Mouse (Mus musculus) kidney, adult 2 months (tissue): ENCODE data around the gene Pip5k1b. TPM values are rescaled to one million over a fixed set of nuclear protein-coding genes. Genes with fewer than 3 reads are reported as not detected.

ENCODE experiments used
- DNase-seq: peaks from one replicate; pipeline ENCODE4 v3.0.0; 2021
- H3K27ac ChIP-seq: fragments of 200-500 bp; 2 replicates; pipeline ENCODE4 v1.5.1; 2012; ENCODE audit warnings: low read depth, low read length, control low read depth, inconsistent platforms; ENCODE audit not compliant: insufficient read depth
- H3K27me3 ChIP-seq: fragments of 200-500 bp; replicated peaks from 2 replicates; pipeline ENCODE4 v1.6.1; 2012; ENCODE audit warnings: mild to moderate bottlenecking, moderate library complexity, low read length, inconsistent platforms; ENCODE audit not compliant: control insufficient read depth, insufficient read depth
- H3K36me3 ChIP-seq: fragments of 200-500 bp; 2 replicates; pipeline ENCODE4 v1.6.1; 2012; ENCODE audit warnings: mild to moderate bottlenecking, moderate library complexity, low read length, inconsistent platforms; ENCODE audit not compliant: control insufficient read depth, insufficient read depth
- H3K4me1 ChIP-seq: fragments of 200-500 bp; 2 replicates; pipeline ENCODE4 v1.6.1; 2011; ENCODE audit warnings: low read length; ENCODE audit not compliant: control insufficient read depth, insufficient read depth
- H3K4me3 ChIP-seq: fragments of 200-500 bp; 2 replicates; pipeline ENCODE4 v1.5.1; 2011; ENCODE audit warnings: mild to moderate bottlenecking, low read depth, low read length, control low read depth; ENCODE audit not compliant: insufficient read depth
- CTCF ChIP-seq: fragments of 200-500 bp; conservative IDR thresholded peaks from 2 replicates; pipeline ENCODE4 v1.5.1; 2011; ENCODE audit warnings: low read depth, mild to moderate bottlenecking, control low read depth, low read length, moderate library complexity, mixed read lengths; ENCODE audit not compliant: insufficient read depth, insufficient read length
- POLR2A ChIP-seq: fragments of 200-500 bp; IDR thresholded peaks from one replicate; pipeline ENCODE4 v1.6.1; 2011; ENCODE audit warnings: low read depth, low read length, control low read depth
- WGBS: fragments of 180-500 bp; shearing (Covaris S2); methylation state at CpG from one replicate; pipeline ENCODE4 v1.1.7; 2018; 5-methylcytosine and 5-hydroxymethylcytosine counted together
- polyA plus RNA-seq: library from polyadenylated mRNA; depleted of rRNA; stranded (reverse); fragments of >200 nt; gene quantifications from 2 replicates; pipeline ENCODE4 v1.2.3, GENCODE M21; 2012

Gene Pip5k1b
- polyA plus RNA-seq, 1 experiment: 3.7 TPM

DNA sequence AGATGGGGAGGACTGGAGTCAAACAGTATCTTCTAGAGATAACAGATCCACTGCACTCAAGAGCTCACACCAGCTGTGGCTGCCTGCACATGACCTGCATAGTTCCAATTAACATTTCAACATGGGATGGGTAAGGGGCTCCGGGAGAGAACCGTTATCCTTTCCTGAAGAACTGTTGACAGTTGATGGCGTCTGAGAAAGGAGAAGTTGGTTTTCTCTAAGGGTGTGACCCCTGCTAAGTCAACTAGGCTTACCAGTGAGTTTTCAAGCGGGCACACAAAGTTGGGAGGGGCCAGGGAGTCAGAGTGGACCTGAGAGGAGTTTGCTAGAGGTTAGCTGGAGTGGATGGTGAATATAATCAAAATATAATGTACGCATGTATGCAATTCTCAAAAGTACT lies 65.4 kb downstream of the Pip5k1b start:
- Histone ChIP-seq H3K36me3 (no peaks in the 10 kb centered on the region), H3K4me1 (no peaks in the 10 kb centered on the region), H3K4me3 (no peak overlapping the region), H3K27ac (no peak overlapping the region), H3K27me3 (no peaks in the 10 kb centered on the region)
- DNase-seq: no peak
- WGBS: 79% methylated on average over 5 of the region's 5 CpGs
- TF ChIP-seq POLR2A: no peak
- TF ChIP-seq CTCF: no peak

- H3K4me3 ChIP-seq: no peak overlapping the region
- H3K4me1 ChIP-seq: no peaks in the 10 kb centered on the region
- DNase-seq: no peak
- no peaks in the 10 kb centered on the region for H3K27me3 ChIP-seq
- H3K27ac ChIP-seq: no peak overlapping the region
- TF ChIP-seq CTCF (no peak), POLR2A (no peak)
- H3K36me3 ChIP-seq: no peaks in the 10 kb centered on the region
- WGBS: 76% methylated on average over 8 of the region's 8 CpGs
These were observed 69.0 kb downstream of the Pip5k1b start for GRCm38 (mm10) chr19:24486433-24487296.

DNA sequence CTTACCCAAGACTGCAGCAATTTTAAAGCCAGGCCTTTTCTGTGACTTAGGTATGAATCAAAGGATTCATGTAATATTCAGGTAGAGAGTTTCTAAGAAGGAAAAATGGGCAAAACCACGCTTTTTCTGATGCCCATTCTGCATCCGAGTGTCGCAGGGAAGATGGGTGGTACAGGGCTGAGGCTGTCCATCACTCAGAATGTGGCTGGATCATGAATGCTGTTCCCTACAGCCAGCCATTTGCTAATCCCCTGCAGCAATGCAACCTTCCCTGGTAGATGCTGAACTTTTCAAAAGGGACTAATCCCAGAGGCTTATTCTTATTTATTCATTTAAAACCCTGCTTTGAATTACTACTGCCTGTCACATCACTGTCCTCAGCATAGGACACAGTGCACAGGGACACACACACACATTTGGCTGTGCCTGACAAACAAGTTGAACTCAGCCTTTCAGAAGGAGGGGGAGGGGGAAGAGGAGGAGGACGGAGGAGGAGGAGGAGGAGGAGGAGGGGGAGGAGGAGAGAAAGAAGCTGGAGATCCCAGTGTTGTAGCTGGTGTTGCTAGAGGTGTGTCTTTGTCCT lies 71.0 kb downstream of the Pip5k1b start:
- no peak for DNase-seq
- no peaks in the 10 kb centered on the region for H3K36me3 ChIP-seq
- no peaks in the 10 kb centered on the region for H3K4me1 ChIP-seq
- H3K27ac ChIP-seq: no peak overlapping the region
- TF ChIP-seq CTCF (no peak), POLR2A (no peak)
- WGBS: 81% methylated on average over 4 of the region's 4 CpGs
- no peaks in the 10 kb centered on the region for H3K27me3 ChIP-seq
- H3K4me3 ChIP-seq: no peak overlapping the region

DNA sequence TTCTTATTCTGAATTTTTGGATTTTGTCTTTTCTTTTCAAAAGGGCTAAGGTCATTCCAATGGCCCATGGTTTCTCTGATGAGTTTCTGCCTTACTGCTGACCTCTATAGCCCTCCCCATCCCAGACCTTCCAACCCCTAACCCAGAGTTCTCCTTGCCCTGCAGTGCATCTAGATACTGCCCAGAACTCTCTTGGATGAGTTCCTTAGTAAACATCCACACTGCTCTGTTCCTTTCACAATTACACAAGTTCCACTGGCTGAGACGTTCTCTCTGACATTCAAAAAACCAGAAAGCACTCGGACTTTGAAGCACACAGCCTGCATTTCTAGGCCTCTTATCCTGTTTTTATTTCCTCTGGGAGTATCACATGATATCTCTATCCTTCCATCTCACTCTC lies 74.8 kb downstream of the Pip5k1b start:
- TF ChIP-seq POLR2A (no peak), CTCF (no peak)
- no peaks in the 10 kb centered on the region for H3K36me3 ChIP-seq
- H3K27me3 ChIP-seq: no peaks in the 10 kb centered on the region
- H3K4me3 ChIP-seq: no peak overlapping the region
- no peak overlapping the region for H3K27ac ChIP-seq
- no peaks in the 10 kb centered on the region; the same call in 1 of the 2 replicates for H3K4me1 ChIP-seq
- 53% methylated on average over 2 of the region's 2 CpGs for WGBS
- DNase-seq: no peak

DNA sequence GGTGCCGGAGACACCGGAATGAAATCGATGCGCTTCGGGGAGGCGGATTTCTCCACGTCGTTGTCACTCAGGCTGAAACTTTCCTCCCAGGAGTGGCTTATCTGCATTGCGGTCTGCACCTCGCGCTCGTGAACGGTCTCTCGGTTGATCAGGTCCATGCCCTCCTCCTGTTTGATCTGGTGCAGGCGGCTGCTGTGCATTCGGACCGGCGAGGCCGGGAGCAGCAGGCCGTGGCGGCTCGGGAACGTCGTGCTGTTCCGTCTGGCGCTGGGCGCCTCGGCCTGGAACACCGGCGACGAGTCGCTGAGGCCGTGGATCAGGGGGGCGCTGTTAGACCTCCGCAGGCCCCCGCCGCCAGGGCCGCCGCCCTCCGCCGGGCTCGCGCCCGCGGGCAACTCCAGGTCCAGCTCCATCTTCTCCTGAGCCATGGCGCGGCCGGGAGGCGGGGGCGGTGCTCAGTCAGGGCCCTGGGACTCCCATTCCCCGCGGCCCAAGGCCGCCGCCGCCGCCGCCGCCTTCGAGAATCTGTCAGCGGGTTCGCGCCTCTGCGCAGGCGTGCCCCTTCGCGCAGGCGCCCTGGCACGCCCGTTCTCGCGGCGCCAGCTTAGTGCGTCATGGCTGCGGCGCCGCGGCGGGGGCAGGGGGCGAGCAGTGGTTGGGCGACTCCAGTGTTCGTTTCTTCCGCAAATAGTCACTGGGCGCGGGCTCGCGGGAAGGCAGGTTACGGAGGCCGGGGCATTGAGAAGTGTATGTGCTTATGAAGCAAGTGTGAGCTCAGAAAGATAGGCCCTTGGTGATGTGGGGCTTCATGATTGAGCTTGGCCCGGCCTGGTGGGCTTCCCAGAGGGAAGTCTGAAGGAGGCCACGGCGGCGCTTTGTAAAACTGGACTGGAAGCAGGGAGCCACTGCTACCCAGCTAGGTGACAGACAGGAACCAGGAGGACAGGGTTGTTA lies 78.5 kb downstream of the Pip5k1b start, which contains the start of gene Fam122a:
TSS of gene Fam122a (minus strand) at position 428 of the 954 bp plus-strand sequence.
- no peaks in the 10 kb centered on the region for H3K36me3 ChIP-seq
- H3K4me3 ChIP-seq: peak within 1 kb of the TSS; percentile 100
- no peaks in the 10 kb centered on the region; the same call in 1 of the 2 replicates for H3K4me1 ChIP-seq
- no peak for TF ChIP-seq CTCF
- TF ChIP-seq POLR2A: no peak
- DNase-seq: peak; percentile 93
- under 1% methylated on average over 92 of the region's 92 CpGs for WGBS
- peak within 1 kb of the TSS; percentile 94 for H3K27ac ChIP-seq
- H3K27me3 ChIP-seq: no peaks in the 10 kb centered on the region; the same call in 1 of the 2 replicates

DNA sequence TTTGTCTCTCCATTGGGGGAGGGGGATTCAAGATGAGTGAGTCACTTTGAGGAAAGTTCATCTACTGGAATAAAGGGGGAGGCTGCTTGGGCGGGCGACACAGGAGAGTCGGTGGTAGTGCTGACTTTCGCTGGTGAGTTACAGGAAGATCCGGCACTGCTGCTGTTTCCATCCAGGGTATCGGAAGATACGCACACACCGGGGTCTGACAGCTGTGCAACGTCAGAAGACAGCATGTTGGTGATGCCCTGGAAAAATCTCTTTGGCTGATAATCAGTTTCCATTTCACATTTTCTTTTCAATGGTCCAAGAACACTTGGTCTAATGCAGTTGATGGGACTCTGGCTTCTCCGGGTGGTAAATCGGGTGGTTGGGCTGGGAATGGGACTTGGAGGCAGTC lies 79.2 kb downstream of the Pip5k1b start:
- TF ChIP-seq POLR2A (no peak), CTCF (no peak)
- peak overlapping the region; percentile 86 for H3K27ac ChIP-seq
- peak overlapping the region; percentile 100 for H3K4me3 ChIP-seq
- no peaks in the 10 kb centered on the region; the same call in 1 of the 2 replicates for H3K4me1 ChIP-seq
- DNase-seq: peak; percentile 19
- under 1% methylated on average over 11 of the region's 11 CpGs for WGBS
- H3K36me3 ChIP-seq: no peaks in the 10 kb centered on the region
- H3K27me3 ChIP-seq: no peaks in the 10 kb centered on the region; the same call in 1 of the 2 replicates
